Mouse (Mus musculus): ENCODE data around the gene Cobll1.

The Cobll1 gene

GRCm38 (mm10) chr2:65148928-65149327 lies 90.3 kb downstream of the Cobll1 start:
- DNase-seq (ENCODE audit: low read depth, low spot score), result peak; percentile 4

- DNase-seq (ENCODE audit: low read depth, low spot score), result no peak
These were observed 91.8 kb downstream of the Cobll1 start for GRCm38 (mm10) chr2:65147431-65147830.

- peak; percentile 51 for DNase-seq (ENCODE audit: low read depth, low spot score)
These were observed 93.6 kb downstream of the Cobll1 start for GRCm38 (mm10) chr2:65145421-65146117.

- no peak for DNase-seq (ENCODE audit: low read depth, low spot score)
These were observed 98.0 kb downstream of the Cobll1 start for GRCm38 (mm10) chr2:65141093-65141661.

GRCm38 (mm10) chr2:65140330-65140922 lies 98.8 kb downstream of the Cobll1 start:
- DNase-seq (ENCODE audit: low read depth, low spot score), result no peak

- no peak for DNase-seq (ENCODE audit: low read depth, low spot score)
These were observed 99.4 kb downstream of the Cobll1 start for GRCm38 (mm10) chr2:65139606-65140329.

GRCm38 (mm10) chr2:65138992-65139391 lies 100.2 kb downstream of the Cobll1 start:
- no peak for DNase-seq (ENCODE audit: low read depth, low spot score)

GRCm38 (mm10) chr2:65126141-65126783 lies 112.9 kb downstream of the Cobll1 start:
- no peak for DNase-seq (ENCODE audit: low read depth, low spot score)

- DNase-seq (ENCODE audit: low read depth, low spot score), result no peak
These were observed 115.5 kb downstream of the Cobll1 start for GRCm38 (mm10) chr2:65123702-65124101.

GRCm38 (mm10) chr2:65121435-65121834 lies 117.8 kb downstream of the Cobll1 start:
- peak; percentile 24 for DNase-seq (ENCODE audit: low read depth, low spot score)

GRCm38 (mm10) chr2:65121012-65121411 lies 118.2 kb downstream of the Cobll1 start:
- DNase-seq (ENCODE audit: low read depth, low spot score), result no peak

- DNase-seq (ENCODE audit: low read depth, low spot score), result no peak
These were observed 119.1 kb downstream of the Cobll1 start for GRCm38 (mm10) chr2:65120112-65120511.

- no peak for DNase-seq (ENCODE audit: low read depth, low spot score)
These were observed 119.5 kb downstream of the Cobll1 start for GRCm38 (mm10) chr2:65119667-65120066.

GRCm38 (mm10) chr2:65119076-65119475 lies 120.1 kb downstream of the Cobll1 start:
- no peak for DNase-seq (ENCODE audit: low read depth, low spot score)

GRCm38 (mm10) chr2:65117859-65118258 lies 121.3 kb downstream of the Cobll1 start:
- DNase-seq (ENCODE audit: low read depth, low spot score), result no peak

- no peak for DNase-seq (ENCODE audit: low read depth, low spot score)
These were observed 122.6 kb downstream of the Cobll1 start for GRCm38 (mm10) chr2:65116428-65117125.

GRCm38 (mm10) chr2:65113191-65113590 lies 126.0 kb downstream of the Cobll1 start:
- DNase-seq (ENCODE audit: low read depth, low spot score), result no peak

- no peak for DNase-seq (ENCODE audit: low read depth, low spot score)
These were observed 134.6 kb downstream of the Cobll1 start for GRCm38 (mm10) chr2:65104569-65104968.

GRCm38 (mm10) chr2:65103801-65104200 lies 135.4 kb downstream of the Cobll1 start:
- no peak for DNase-seq (ENCODE audit: low read depth, low spot score)

GRCm38 (mm10) chr2:65101388-65101787 lies 137.8 kb downstream of the Cobll1 start:
- no peak for DNase-seq (ENCODE audit: low read depth, low spot score)

- no peak for DNase-seq (ENCODE audit: low read depth, low spot score)
These were observed 139.2 kb downstream of the Cobll1 start for GRCm38 (mm10) chr2:65100001-65100400.
